In the genomic region with DNA sequence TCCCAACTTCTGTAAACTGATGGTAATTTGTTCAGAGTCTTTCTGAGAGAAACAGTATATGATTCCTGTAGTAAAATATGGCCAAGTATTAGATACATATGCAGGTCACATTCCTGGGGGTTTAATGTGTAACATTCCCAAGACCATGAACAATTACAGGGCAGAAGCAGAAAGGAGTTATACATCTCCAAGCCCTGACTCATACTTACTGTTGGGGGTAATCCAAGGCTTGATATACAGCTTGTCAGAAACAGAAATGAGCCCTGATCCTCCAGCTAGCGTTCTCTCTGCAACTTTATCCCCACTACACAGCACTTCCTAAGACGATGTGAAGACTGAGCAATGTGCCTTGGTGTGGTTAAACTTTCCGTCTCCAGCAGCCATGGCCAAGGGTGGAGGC, we compare ENCODE assay signal across 15 mouse cellular contexts. TPM values are rescaled to one million over a fixed set of nuclear protein-coding genes. Genes with fewer than 3 reads are reported as not detected.
"Had no signal": no experiment of that assay in that cellular context is flagged by ENCODE, and none has a peak within 500 bp of the region (broad histone marks: within the 10 kb centered on the region; RNA-seq: fewer than 3 reads in every experiment).

No protein-coding gene starts in this region.

- DNase-seq: lung, adult 18-20 months; lung, embryonic 14.5 days; lung, postnatal 10 days; lung, postnatal 4 days; midbrain, embryonic 14.5 days; right cerebral cortex, postnatal 14 days; thymus, adult 2 months; thymus, postnatal 4 days had no signal

- ATAC-seq: midbrain, embryonic 16.5 days had no signal

- H3K27me3 ChIP-seq: midbrain, embryonic 12.5 days; neural tube, embryonic 13.5 days; neural tube, embryonic 15.5 days; stomach, embryonic 15.5 days had no signal

RNA-seq across cellular contexts. Expression of gene Slco1a5, which starts 44.8 kb away (rescaled TPM):
- polyA plus RNA-seq: neural tube, embryonic 13.5 days; spleen, adult 2 months; stomach, embryonic 15.5 days; urinary bladder, adult 2 months had no signal
